Mouse (Mus musculus): ENCODE data around the gene Acp6.

- no peak for TF ChIP-seq CTCF (IDR thresholded peaks at IDR 0.05; ENCODE audit: insufficient read depth, low read length)
- no peak for TF ChIP-seq POLR2A (IDR thresholded peaks at IDR 0.05; ENCODE audit: borderline replicate concordance, extremely low read depth, low read depth, low read length)
Observed at GRCm38 (mm10) chr3:97196571-97196970, 38.0 kb downstream of the Acp6 start.

All from lung, adult 2 months (tissue).